Mouse (Mus musculus) frontal cortex, postnatal 14 days (tissue): ENCODE measurements around the gene Nprl2.

Experiments used
- DNase-seq, 2 experiments: peaks; one replicate each; pipeline ENCODE4 v3.0.0; 2022; ENCODE audit warnings: low spot score in 2 of 2

Gene Nprl2

DNA sequence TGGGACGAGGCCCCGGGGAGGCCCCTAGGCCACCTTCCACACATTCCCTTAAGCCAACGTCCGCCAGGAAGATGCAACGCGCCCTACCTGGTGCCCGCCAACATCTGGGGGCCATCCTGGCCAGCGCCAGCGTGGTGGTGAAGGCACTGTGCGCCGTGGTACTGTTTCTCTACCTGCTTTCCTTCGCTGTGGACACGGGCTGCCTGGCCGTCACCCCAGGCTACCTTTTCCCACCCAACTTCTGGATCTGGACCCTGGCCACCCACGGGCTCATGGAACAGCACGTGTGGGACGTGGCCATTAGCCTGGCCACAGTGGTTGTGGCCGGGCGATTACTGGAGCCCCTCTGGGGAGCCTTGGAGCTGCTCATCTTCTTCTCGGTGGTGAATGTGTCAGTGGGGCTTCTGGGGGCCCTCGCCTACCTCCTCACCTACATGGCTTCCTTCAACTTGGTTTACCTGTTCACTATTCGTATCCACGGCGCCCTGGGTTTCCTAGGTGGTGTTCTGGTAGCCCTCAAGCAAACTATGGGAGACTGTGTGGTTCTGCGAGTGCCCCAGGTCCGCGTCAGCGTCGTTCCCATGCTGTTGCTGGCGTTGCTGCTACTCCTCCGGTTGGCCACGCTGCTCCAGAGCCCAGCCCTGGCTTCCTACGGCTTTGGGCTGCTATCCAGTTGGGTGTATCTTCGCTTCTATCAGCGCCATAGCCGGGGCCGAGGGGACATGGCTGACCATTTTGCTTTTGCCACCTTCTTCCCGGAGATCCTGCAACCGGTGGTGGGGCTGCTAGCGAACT lies 7.4 kb upstream of the Nprl2 start:
- no peak for DNase-seq

- no peak for DNase-seq
Measured at GRCm38 (mm10) chr9:107538231-107538630, 3.8 kb upstream of the Nprl2 start.

DNA sequence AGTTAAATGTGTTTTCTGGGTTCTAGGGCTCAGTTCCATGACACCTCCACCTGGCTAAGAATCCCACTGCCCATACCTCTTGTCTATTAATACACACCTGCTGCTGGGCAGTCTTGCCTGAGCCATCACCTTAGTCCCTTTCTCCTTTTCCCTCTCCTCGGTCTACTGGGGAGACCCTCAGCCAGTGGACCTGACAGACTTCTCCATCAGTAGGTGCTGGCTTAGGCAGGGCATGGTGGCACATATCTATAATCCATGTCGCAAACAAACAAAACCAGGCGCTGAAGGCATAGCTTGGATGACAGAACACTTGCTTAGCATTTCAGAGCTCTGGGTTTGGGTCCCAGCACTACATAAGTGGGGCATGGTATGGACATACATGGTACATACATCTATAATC lies 3.3 kb upstream of the Nprl2 start:
- no peak for DNase-seq

GRCm38 (mm10) chr9:107539940-107540339 lies 2.1 kb upstream of the Nprl2 start:
- DNase-seq, result no peak

- DNase-seq, result no peak
Measured at GRCm38 (mm10) chr9:107540420-107540819, 1.6 kb upstream of the Nprl2 start.

DNA sequence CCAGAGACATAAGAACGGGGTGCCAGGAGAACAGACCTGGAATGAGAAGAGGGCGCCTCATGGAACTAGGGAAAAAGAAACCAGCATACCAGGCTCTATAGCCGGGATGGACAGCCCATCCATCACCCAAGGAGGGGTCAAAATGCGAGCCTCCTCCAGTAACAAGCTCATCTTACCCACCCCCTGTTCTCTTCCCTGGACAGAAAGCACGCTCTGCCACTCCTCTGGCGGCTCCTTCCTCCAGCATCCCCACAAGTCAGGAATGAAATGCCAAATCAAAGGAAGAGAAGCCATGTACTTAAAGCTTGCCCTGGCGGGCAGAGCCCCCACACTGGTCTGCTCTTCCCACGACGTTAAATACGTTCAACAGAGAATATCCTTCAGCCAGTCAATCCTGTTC lies 1.0 kb upstream of the Nprl2 start:
- DNase-seq, result no peak

GRCm38 (mm10) chr9:107542352-107542686 lies 293 bp downstream of the Nprl2 start:
- no peak for DNase-seq

DNA sequence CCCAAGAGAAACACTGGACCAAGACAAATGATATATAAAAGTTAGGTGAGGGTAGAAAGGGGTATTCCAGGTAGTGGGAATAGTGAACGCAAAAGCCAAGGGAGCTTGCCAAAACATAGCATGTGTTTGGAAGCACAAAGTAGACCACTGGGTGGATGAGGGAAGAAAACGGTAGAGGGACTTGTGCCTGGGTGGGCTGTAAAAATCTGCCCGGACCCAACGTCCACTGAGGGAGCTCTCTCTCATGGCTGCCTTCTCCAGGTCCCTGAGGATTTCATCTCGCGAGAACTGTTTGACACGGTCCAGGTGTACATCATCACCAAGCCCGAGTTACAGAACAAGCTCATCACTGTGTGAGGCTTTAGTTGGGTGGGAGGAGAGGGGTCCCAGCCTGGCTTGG lies 695 bp downstream of the Nprl2 start:
- DNase-seq, result no peak

DNA sequence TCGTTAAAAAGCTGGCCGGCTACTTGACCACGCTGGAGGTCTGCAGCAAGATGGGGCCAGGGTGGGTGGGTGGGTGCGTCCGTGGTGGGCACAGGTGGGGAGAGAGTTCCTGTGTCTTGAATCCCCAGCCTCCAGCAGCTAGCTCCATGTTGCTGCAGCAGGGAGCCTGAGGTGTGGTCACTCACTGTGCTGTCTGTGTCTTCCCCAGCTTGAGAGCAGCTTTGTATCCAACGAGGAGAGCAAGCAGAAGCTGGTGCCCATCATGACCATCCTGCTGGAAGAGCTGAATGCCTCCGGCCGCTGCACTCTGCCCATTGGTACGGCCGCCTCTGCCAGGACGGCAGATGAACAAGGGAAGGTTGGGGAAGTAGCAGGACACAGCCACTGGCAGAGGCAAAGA lies 1.3 kb downstream of the Nprl2 start:
- DNase-seq, result no peak

DNA sequence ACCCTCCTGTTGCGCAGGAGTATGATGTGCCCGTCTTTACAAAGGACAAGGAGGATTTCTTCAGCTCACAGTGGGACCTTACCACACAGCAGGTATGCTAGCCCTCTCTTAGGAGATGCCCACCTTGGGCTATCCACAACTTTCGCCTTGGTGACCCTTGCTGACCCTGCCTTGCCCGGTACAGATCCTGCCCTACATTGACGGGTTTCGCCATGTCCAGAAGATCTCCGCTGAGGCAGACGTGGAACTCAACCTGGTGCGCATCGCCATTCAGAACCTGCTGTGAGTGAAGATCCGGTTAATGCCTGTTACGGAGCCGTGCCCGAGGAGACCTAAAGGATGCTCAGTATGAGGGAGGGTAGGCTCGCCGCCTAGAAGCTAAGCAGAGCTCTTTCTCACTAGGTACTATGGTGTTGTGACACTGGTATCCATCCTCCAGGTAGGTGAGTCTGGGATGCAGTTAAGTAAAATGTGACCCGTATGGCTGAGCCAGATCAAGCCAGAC lies 2.2 kb downstream of the Nprl2 start:
- no peak for DNase-seq

DNA sequence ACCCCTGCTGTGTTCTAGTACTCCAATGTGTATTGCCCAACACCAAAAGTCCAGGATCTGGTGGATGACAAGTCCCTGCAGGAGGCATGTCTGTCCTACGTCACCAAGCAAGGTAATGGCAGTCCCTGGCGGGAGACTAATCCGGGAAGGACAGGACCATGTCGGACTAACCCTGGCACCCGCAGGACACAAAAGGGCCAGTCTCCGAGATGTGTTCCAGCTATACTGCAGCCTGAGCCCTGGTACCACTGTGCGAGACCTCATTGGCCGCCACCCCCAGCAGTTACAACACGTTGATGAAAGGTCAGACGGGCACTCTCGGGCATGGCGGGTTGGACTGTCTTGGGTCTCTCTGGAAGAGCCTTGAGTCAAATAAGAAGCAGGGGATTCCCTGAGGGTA lies 2.7 kb downstream of the Nprl2 start:
- DNase-seq, result no peak

DNA sequence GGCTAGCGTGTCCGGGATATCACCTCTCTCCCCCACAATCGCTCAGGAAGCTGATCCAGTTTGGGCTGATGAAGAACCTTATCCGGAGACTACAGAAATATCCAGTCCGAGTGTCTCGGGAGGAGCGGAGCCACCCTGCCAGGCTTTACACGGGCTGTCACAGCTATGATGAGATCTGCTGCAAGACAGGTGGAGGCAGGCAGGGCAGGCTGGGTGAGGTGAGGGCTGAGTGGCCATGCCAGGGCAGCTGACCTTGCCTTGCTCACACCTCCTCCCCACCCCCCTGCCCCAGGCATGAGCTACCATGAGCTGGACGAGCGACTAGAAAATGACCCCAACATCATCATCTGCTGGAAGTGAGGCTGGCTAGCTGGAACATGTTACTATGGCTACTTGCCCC lies 3.2 kb downstream of the Nprl2 start:
- no peak for DNase-seq

GRCm38 (mm10) chr9:107545602-107546001 lies 3.6 kb downstream of the Nprl2 start:
- DNase-seq, result peak in 1 of 2 experiments; percentile 70

DNA sequence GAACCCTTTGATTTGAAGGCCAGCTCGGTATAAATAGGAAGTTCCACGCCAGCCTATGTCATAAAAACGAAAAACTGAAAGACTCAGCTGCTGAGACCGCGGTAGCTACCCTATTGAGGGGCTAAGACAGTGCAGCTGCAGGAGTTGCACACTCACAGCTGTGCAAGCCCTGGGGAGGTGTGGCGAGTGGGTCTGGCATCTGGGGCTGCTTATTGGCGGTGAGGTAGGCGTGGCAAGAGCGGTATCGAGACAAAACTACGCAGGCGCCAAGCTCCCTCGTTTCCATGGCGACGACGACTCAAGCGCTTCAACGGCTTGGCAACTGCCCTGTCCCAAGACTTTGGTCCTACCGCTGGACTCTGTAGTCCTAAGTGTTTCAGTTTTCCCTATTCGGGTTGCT lies 5.0 kb downstream of the Nprl2 start, which contains the start of gene Zmynd10:
Gene Zmynd10, plus strand, starts transcription at position 273 of the 400 bp plus-strand sequence.
- DNase-seq, result peak; percentile 81 to 85

DNA sequence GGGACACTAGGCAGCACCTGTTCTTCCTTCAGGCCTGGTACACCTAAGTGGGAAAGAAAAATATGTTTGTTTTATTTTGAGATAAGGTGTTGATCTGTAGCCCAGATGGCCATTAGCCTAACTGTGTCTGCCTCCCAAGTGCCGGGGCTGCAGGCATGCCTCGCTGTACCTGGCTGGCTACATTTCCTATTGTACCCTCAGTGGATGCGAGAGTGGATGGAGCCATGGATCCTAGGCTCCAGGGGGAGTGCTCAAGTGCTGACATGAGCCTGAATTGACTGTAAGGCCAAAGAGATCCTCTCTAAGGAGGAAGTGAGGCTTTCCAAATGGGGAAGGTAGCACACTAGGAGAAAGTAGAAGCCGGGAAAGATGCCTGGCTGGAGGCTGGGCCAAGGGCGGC lies 5.9 kb downstream of the Nprl2 start:
- no peak for DNase-seq

DNA sequence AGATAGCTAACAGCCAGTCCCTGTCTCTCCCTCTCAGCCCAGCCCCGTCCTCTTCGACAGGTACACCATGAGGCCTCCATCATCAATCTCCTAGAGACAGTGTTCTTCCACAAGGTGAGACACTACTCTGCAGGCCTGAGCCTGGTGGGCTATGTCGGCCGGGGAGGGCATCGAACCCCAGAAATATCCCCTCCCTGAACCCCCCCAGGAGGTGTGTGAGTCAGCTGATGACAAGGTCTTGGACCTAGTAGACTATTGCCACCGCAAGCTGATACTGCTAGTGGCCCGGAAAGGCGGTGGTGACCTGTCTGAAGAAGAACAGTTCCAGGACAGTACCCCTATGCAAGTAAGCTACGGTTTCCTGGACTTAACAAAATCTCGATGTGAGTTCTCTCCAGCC lies 6.8 kb downstream of the Nprl2 start:
- no peak for DNase-seq

DNA sequence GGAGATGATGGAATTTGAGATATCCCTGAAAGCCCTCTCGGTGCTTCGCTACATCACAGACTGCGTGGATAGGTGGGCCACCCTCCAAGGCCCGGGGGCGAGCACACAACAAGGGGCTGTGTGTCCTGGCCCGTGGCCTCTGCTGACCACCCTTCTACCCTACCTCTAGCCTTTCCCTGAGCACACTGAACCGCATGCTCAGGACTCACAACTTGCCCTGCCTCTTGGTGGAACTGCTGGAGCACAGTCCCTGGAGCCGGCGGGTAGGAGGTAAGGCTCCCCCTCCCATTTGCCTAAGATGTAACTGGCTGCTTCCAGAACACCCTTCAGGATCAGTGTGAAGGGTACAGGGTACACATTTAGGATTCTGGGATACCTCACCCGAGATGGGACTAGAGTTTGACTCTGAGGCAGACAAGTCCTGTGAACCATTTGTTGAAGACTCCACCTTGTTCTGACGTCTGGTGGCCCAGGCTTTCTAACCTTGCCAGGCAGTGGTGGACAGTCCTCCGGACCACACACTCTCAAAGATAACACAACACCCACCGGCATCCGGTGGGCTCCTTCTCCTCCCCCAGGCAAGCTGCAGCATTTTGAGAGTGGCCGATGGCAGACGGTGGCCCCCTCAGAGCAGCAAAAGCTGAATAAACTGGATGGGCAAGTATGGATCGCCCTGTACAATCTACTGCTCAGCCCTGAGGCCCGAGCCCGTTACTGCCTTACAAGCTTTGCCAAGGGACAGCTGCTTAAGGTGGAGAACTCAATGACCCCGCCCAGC lies 7.5 kb downstream of the Nprl2 start:
- no peak for DNase-seq

- DNase-seq, result no peak
Measured at GRCm38 (mm10) chr9:107550491-107551116, 8.6 kb downstream of the Nprl2 start.

- no peak for DNase-seq
Measured at GRCm38 (mm10) chr9:107551117-107551889, 9.3 kb downstream of the Nprl2 start, which contains the start of gene Rassf1. Rassf1 (plus strand) TSS chr9:107551555.

DNA sequence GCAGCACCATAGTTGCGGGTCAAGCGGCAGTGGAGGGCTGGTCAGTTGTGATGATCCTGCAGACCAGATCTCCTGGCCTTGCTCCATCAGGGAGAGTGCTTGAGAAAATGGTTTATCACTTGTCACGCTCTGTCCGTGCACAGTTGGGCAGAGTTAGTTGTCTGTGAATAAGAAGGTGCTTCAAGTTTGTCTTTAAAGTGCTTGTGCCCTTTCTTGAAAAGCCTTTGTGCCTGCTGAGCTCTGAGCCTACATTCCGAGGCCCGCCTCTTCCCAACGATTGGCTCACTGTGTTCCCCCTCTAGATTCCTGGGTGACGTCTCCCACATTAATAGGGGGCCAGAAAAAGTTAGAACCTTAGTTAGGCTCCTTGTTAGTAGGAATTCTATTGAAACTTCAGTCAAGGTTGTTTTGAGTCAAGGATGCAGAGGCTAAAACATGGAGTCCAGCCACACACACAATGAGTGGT lies 9.9 kb downstream of the Nprl2 start:
- no peak for DNase-seq

DNA sequence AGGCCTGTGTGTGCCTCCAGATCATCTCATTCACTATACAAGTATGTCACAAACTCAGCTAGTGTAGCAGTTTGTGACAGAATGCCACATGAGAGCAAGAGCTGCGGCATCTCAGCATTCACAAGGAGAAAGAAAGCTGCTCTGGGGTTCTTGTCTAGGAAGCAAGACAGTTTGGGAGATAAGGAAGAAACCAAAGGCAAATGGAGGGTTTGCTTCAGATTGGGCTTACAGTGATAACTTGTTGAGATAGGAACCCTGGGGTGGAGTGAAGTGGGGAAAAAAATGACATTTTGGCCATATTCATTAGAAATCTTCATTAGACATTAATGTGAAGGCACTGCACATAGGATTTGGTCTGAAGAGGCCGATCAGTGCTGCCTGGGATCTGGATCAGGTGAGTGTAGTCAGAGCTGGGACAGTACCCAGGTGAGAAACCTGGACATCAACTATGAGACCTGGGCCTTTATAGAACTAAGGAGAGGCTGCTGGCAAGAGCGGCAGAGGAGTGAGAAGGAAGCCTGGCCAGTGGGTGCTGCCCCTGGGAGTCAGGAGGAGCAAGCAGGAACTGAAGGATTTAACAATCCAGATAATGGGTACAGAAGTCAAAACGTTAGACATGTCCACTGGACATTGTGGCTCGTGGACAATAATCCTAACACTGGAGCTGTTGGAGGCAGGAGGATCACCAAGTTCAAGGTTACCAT lies 10.8 kb downstream of the Nprl2 start:
- DNase-seq, result no peak
